Mouse (Mus musculus): ENCODE results near the gene Sumf1.

DNA sequence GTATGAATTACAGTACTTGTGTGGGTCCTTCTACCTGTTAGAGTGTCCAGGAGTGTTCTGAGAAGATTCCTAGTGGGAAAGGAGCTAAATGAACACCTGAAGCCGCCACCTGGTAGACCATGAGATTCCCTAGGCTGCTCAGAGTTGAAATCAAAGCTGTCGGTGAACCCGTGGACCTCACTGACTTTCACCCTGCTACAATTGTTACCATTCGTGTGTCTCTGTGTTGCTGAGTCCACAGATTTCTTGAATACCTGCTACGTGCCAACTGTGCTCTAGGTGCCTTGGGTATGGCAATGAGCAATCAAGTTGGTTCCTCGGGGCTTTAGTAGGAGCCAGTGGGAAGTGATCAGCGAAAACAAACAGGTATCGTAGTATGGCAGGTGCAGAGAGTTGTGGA is 31.4 kb upstream of the Sumf1 start:
- TF ChIP-seq EP300 (IDR thresholded peaks at IDR 0.05; ENCODE audit: insufficient read depth, low read depth, low read length) (no peak), CTCF (IDR thresholded peaks at IDR 0.05; ENCODE audit: low read depth, low read length) (no peak), POLR2A (IDR thresholded peaks at IDR 0.05; ENCODE audit: insufficient read depth, low read length) (no peak)
